Mouse (Mus musculus) testis, adult 2 months (tissue): ENCODE results near the gene Uqcrfs1.

Experiments
- CTCF ChIP-seq: fragments of 200-500 bp; IDR thresholded peaks from 2 replicates; pipeline ENCODE4 v1.5.1; 2012; ENCODE audit warnings: low read depth, mild to moderate bottlenecking, inconsistent platforms, low read length, moderate library complexity; ENCODE audit not compliant: control insufficient read depth, insufficient read depth, insufficient replicate concordance
- POLR2A ChIP-seq: fragments of 200-500 bp; IDR thresholded peaks from 2 replicates; pipeline ENCODE4 v1.6.1; 2012; ENCODE audit warnings: low read depth, mild to moderate bottlenecking, inconsistent platforms, low read length, moderate library complexity; ENCODE audit not compliant: control insufficient read depth

GRCm38 (mm10) chr13:30530761-30531160 is 14.4 kb downstream of the Uqcrfs1 start:
- TF ChIP-seq CTCF (peak; percentile 53; the same call in 1 of the 2 replicates), POLR2A (no peak)
